17 mouse cellular contexts compared by ENCODE assay signal in genomic region chr19:28592981-28593380, GRCm38 (mm10).
DNase-seq lines count a peak whose midpoint lies in the region; ATAC-seq and TF ChIP-seq lines count a peak whose summit lies in the region.
"Had no signal": no experiment of that assay in that cellular context is flagged by ENCODE, and none has a peak within 500 bp of the region (broad histone marks: within the 10 kb centered on the region; RNA-seq: fewer than 3 reads in every experiment).

No protein-coding gene starts in this region.

- ATAC-seq in intestine, embryonic 14.5 days (replicated peaks; ENCODE audit: low FRiP score, low TSS enrichment, low read depth) = no peak
- ATAC-seq in intestine, postnatal 0 days = no peak
- ATAC-seq in midbrain, embryonic 14.5 days (ENCODE audit: low FRiP score, low TSS enrichment) = no peak
- ATAC-seq: forebrain, embryonic 13.5 days; inflammation-experienced regulatory T-cells, adult 6 months had no signal

- no peak overlapping the region for H3K4me2 ChIP-seq in intestine, embryonic 14.5 days (ENCODE audit: low read length)
- no peak overlapping the region for H3K4me2 ChIP-seq in intestine, postnatal 0 days (replicated peaks; ENCODE audit: low read depth)
- no peak overlapping the region for H3K4me2 ChIP-seq in midbrain, embryonic 14.5 days (ENCODE audit: low read length)
- H3K4me2 ChIP-seq: forebrain, embryonic 13.5 days; liver, embryonic 11.5 days; neural tube, embryonic 12.5 days had no signal

- DNase-seq in heart, adult 11 months = peak; percentile 86
- DNase-seq in heart, embryonic 10.5 days (ENCODE audit: low spot score) = no peak
- DNase-seq in intestine, embryonic 14.5 days (ENCODE audit: low spot score) = no peak
- DNase-seq in urinary bladder, postnatal 14 days (ENCODE audit: low spot score) = peak; percentile 10
- DNase-seq in urinary bladder, postnatal 4 days (ENCODE audit: low spot score in 2 of 2) = no peak
- no peak for DNase-seq in layer of hippocampus, adult 18-20 months (ENCODE audit: low spot score in 2 of 2)
- DNase-seq in midbrain, embryonic 14.5 days = no peak
- DNase-seq: cerebellum, adult 9-10 months; gastrocnemius, postnatal 25 days; kidney, postnatal 36 days; spleen, adult 18-20 months had no signal

- H3K9me3 ChIP-seq in heart, embryonic 10.5 days = no peaks in the 10 kb centered on the region
- H3K9me3 ChIP-seq in intestine, embryonic 14.5 days (ENCODE audit: control insufficient read depth, low read length) = no peaks in the 10 kb centered on the region
- no peaks in the 10 kb centered on the region for H3K9me3 ChIP-seq in intestine, postnatal 0 days (ENCODE audit: control insufficient read depth)
- H3K9me3 ChIP-seq in midbrain, embryonic 14.5 days (ENCODE audit: control insufficient read depth, low read length) = no peaks in the 10 kb centered on the region
- H3K9me3 ChIP-seq: forebrain, embryonic 13.5 days; midbrain, embryonic 10.5 days; neural tube, embryonic 12.5 days had no signal

- H3K27me3 ChIP-seq in heart, embryonic 10.5 days (ENCODE audit: insufficient read depth, poor library complexity, severe bottlenecking) = no peaks in the 10 kb centered on the region
- H3K27me3 ChIP-seq in intestine, embryonic 14.5 days (replicated peaks; ENCODE audit: control insufficient read depth, insufficient read depth, low read length) = no peaks in the 10 kb centered on the region
- no peaks in the 10 kb centered on the region for H3K27me3 ChIP-seq in intestine, postnatal 0 days (replicated peaks; ENCODE audit: control insufficient read depth, insufficient read depth, low read length)
- H3K27me3 ChIP-seq in midbrain, embryonic 14.5 days (ENCODE audit: control insufficient read depth, insufficient read depth, low read length) = no peaks in the 10 kb centered on the region
- H3K27me3 ChIP-seq: forebrain, embryonic 13.5 days; neural tube, embryonic 12.5 days had no signal

- H3K36me3 ChIP-seq in heart, embryonic 10.5 days = no peaks in the 10 kb centered on the region
- H3K36me3 ChIP-seq in intestine, embryonic 14.5 days (ENCODE audit: control insufficient read depth, insufficient read depth, low read length) = no peaks in the 10 kb centered on the region
- H3K36me3 ChIP-seq in intestine, postnatal 0 days (ENCODE audit: control insufficient read depth, insufficient read depth) = no peaks in the 10 kb centered on the region
- H3K36me3 ChIP-seq in midbrain, embryonic 14.5 days (ENCODE audit: control insufficient read depth, insufficient read depth, low read length) = no peaks in the 10 kb centered on the region
- H3K36me3 ChIP-seq: midbrain, embryonic 10.5 days; neural tube, embryonic 12.5 days had no signal

- H3K9ac ChIP-seq in intestine, embryonic 14.5 days (ENCODE audit: low read length) = no peak overlapping the region
- H3K9ac ChIP-seq in intestine, postnatal 0 days (ENCODE audit: low read depth, low read length) = no peak overlapping the region
- H3K9ac ChIP-seq in midbrain, embryonic 14.5 days (replicated peaks; ENCODE audit: low read length) = no peak overlapping the region
- H3K9ac ChIP-seq: forebrain, embryonic 13.5 days; neural tube, embryonic 12.5 days had no signal

- no peak overlapping the region for H3K27ac ChIP-seq in heart, embryonic 10.5 days
- H3K27ac ChIP-seq in intestine, embryonic 14.5 days (ENCODE audit: low read depth) = peak overlapping the region; percentile 12
- no peak overlapping the region for H3K27ac ChIP-seq in intestine, postnatal 0 days (ENCODE audit: low read depth, low read length)
- no peak overlapping the region for H3K27ac ChIP-seq in midbrain, embryonic 14.5 days (replicated peaks; ENCODE audit: low read depth, low read length)
- H3K27ac ChIP-seq: forebrain, embryonic 13.5 days; midbrain, embryonic 10.5 days; neural tube, embryonic 12.5 days had no signal

- peaks cover 10% of the 10 kb centered on the region for H3K4me1 ChIP-seq in heart, embryonic 10.5 days
- peaks cover 13% of the 10 kb centered on the region for H3K4me1 ChIP-seq in intestine, embryonic 14.5 days (replicated peaks; ENCODE audit: control insufficient read depth, insufficient read depth, low read length)
- no peaks in the 10 kb centered on the region for H3K4me1 ChIP-seq in intestine, postnatal 0 days (replicated peaks; ENCODE audit: control insufficient read depth, insufficient read depth, low read length)
- H3K4me1 ChIP-seq in midbrain, embryonic 14.5 days (ENCODE audit: control insufficient read depth, insufficient read depth, low read length) = no peaks in the 10 kb centered on the region
- H3K4me1 ChIP-seq: forebrain, embryonic 13.5 days; neural tube, embryonic 12.5 days had no signal

- no peak overlapping the region for H3K4me3 ChIP-seq in heart, embryonic 10.5 days
- no peak overlapping the region for H3K4me3 ChIP-seq in intestine, embryonic 14.5 days (ENCODE audit: low read depth, low read length)
- H3K4me3 ChIP-seq in intestine, postnatal 0 days (ENCODE audit: low read depth, low read length) = no peak overlapping the region
- H3K4me3 ChIP-seq in midbrain, embryonic 14.5 days (replicated peaks; ENCODE audit: low read depth, low read length) = no peak overlapping the region
- H3K4me3 ChIP-seq: forebrain, embryonic 13.5 days; midbrain, embryonic 10.5 days; neural tube, embryonic 12.5 days had no signal

- WGBS in heart, embryonic 10.5 days = 70% methylated on average over 13 of the region's 13 CpGs
- WGBS in intestine, embryonic 14.5 days = 48% methylated on average over 13 of the region's 13 CpGs
- 64% methylated on average over 13 of the region's 13 CpGs for WGBS in intestine, postnatal 0 days
- 86% methylated on average over 13 of the region's 13 CpGs for WGBS in midbrain, embryonic 14.5 days

- TF ChIP-seq CTCF in intestine, postnatal 0 days (IDR thresholded peaks at IDR 0.05; ENCODE audit: low read depth) = no peak

Comparison
In these comparisons a context has a peak if more than half of its experiments do, and no peak if none do; other contexts are left out.
1. DNase-seq: peak in heart, adult 11 months (single experiment) and urinary bladder, postnatal 14 days (single experiment); none in heart, embryonic 10.5 days (single experiment), intestine, embryonic 14.5 days (single experiment), urinary bladder, postnatal 4 days (0 of 2), layer of hippocampus, adult 18-20 months (0 of 2) and midbrain, embryonic 14.5 days (single experiment).